Mouse (Mus musculus) heart, adult 18-20 months (tissue): ENCODE measurements around the gene Akr1b8. TPM values are rescaled to one million over a fixed set of nuclear protein-coding genes. Genes with fewer than 3 reads are reported as not detected.
"Not testable (repeated sequence)": the region's sequence is repeated elsewhere in the genome, so short reads cannot be mapped to it uniquely, and the experiment has no call there.

Experiments used
- DNase-seq, 2 experiments: peaks; one replicate each; pipeline ENCODE4 v3.0.0; 2021 to 2022; ENCODE audit warnings: mixed read lengths in 1 of 2
- total RNA-seq, 2 experiments: library from RNA; stranded (reverse); gene quantifications; 2 replicates each; pipeline ENCODE4 v1.2.3; 2021

Akr1b8 gene
- total RNA-seq, 2 experiments from 2014 or later = 3.1 to 5.0 TPM

- no peak for DNase-seq
Measured at GRCm38 (mm10) chr6:34399606-34400220, 45.8 kb downstream of the Akr1b8 start.

GRCm38 (mm10) chr6:34400696-34401095 is 46.8 kb downstream of the Akr1b8 start:
- no peak for DNase-seq

GRCm38 (mm10) chr6:34406746-34407145 is 52.8 kb downstream of the Akr1b8 start:
- no peak for DNase-seq

- DNase-seq = no peak
Measured at GRCm38 (mm10) chr6:34407403-34407802, 53.5 kb downstream of the Akr1b8 start.

GRCm38 (mm10) chr6:34412023-34412422 is 58.1 kb downstream of the Akr1b8 start, which contains the start of gene Akr1b7:
Gene Akr1b7, plus strand, starts transcription at chr6:34412334.
- DNase-seq = no peak

- no peak for DNase-seq
Measured at GRCm38 (mm10) chr6:34412688-34413087, 58.8 kb downstream of the Akr1b8 start.

- not testable (repeated sequence) for DNase-seq
Measured at GRCm38 (mm10) chr6:34413386-34413785, 59.5 kb downstream of the Akr1b8 start.

- no peak for DNase-seq
Measured at GRCm38 (mm10) chr6:34416521-34416920, 62.6 kb downstream of the Akr1b8 start.

Other genes starting within 250 kb of the Akr1b8 start
- 1 to 10 TPM; 7.9 to 8.0 TPM for gene Slc35b4, start 177.0 kb upstream of the Akr1b8 start, total RNA-seq
- gene Akr1b3, start 36.6 kb upstream of the Akr1b8 start, total RNA-seq = 100 to 1,000 TPM; 275 to 331 TPM
- 10 to 100 TPM; 60.9 to 62.9 TPM for gene Akr1b10, start 30.1 kb downstream of the Akr1b8 start, total RNA-seq
- not detected for gene Akr1b7, start 58.2 kb downstream of the Akr1b8 start, total RNA-seq
- 10 to 100 TPM; 43.9 to 47.8 TPM for gene Bpgm, start 122.1 kb downstream of the Akr1b8 start, total RNA-seq
- gene Cald1, start 244.4 kb downstream of the Akr1b8 start, total RNA-seq = 10 to 100 TPM; 48.0 to 48.9 TPM